Mouse (Mus musculus) gastrocnemius, adult 2 months (tissue): ENCODE measurements at regions not wholly inside any gene's neighbourhood (a gene's known extent, or its start where the extent isn't known, plus 50 kb on each side); places are given as distances from the start of the nearest gene placed in this dataset.
A peak's percentile ranks its signal among the peaks of the same experiment; 100 is the strongest.

Experiments used
- DNase-seq: peaks from one replicate; pipeline ENCODE4 v3.0.0; 2022
- H3K27ac ChIP-seq: fragments of 200-600 bp; 2 replicates; pipeline ENCODE4 v1.8.1; 2022; ENCODE audit warnings: mild to moderate bottlenecking
- H3K4me3 ChIP-seq: fragments of 200-600 bp; 2 replicates; pipeline ENCODE4 v1.8.1; 2022; ENCODE audit warnings: mild to moderate bottlenecking, moderate library complexity
- CTCF ChIP-seq: fragments of 200-600 bp; IDR thresholded peaks from 2 replicates; pipeline ENCODE4 v1.8.1; 2022; ENCODE audit warnings: antibody characterized with exemption, mild to moderate bottlenecking, moderate library complexity
- intact Hi-C: fragments of 180-260 bp; cut with DNase I; formaldehyde crosslinking; loops from one replicate; pipeline ENCODE4 v1.15.1; 2025

DNA sequence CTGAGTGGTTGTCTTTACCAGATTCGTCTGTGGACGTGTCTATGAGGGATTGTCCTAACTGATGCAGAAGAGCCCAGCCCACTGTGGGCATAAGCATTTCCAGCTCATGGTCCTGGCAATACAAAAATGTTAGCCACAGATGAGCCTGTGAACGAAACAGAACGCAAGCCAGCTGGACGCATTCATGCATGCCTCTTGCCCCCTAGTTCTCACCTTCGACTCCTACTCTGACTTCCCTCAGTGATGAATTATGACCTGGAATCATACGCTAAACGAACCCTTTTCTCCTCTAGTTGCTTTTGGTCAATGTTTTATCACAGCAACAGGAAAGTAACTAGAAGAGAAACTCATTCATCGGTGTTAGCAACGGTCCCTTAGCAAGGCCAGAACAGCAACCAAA is 91.2 kb upstream of the 1700016C15Rik start:
- intact Hi-C loops, result no loop called here
- H3K4me3 ChIP-seq, result no peak overlapping the region
- H3K27ac ChIP-seq, result no peak overlapping the region
- TF ChIP-seq CTCF, result no peak
- DNase-seq, result no peak

DNA sequence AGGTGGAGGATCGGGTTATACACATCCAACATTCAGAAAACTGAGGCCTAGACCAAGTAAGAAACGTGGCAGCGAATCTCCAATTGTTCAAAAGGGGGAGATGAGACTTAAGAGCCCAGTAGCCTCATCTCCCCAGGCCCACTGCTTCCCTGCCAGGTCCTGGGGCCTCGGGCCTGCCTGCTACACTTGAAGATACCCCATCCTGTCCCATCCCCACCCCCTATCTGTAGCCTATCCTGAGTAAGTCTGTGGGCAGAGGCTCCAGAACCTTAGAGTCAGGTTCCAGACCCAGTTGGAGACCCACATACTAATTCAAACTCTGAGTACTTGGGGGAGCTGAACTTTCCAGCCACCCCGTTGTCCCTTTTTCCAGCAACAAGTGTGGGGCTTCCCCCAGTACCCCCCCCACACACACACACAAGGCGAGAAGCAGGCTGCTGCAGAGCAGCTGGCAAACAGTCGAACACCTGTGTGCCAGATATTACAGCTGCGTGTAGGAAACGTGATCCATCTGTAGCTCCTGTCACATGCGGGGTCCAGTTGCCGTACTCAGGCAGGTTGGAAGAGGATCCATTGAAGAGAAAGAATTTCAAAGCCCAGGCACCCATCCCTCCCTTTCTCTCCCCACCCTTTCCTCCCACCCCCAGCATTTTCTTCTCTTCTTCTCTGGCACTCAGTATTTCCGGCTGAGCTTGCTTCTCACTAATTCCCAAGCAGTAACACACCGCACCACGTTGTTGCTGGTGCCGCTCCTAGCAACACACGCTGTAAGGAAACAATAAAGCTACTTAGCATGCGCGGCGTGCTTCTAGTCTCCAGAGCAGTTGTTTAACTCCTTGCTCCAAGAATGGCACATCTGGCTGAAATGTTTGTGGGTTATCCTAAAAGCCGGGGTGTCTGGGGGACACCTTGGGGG is 89.4 kb upstream of the 1700016C15Rik start:
- Histone ChIP-seq H3K27ac (no peak overlapping the region; the same call in 1 of the 2 replicates), H3K4me3 (peak overlapping the region; percentile 46)
- no peak for TF ChIP-seq CTCF
- intact Hi-C loops, result loop anchor here (10.0 kb wide), 1 partner anchor 155 kb away; the partner anchor contains the start of gene Adss
- peak; percentile 71 for DNase-seq

DNA sequence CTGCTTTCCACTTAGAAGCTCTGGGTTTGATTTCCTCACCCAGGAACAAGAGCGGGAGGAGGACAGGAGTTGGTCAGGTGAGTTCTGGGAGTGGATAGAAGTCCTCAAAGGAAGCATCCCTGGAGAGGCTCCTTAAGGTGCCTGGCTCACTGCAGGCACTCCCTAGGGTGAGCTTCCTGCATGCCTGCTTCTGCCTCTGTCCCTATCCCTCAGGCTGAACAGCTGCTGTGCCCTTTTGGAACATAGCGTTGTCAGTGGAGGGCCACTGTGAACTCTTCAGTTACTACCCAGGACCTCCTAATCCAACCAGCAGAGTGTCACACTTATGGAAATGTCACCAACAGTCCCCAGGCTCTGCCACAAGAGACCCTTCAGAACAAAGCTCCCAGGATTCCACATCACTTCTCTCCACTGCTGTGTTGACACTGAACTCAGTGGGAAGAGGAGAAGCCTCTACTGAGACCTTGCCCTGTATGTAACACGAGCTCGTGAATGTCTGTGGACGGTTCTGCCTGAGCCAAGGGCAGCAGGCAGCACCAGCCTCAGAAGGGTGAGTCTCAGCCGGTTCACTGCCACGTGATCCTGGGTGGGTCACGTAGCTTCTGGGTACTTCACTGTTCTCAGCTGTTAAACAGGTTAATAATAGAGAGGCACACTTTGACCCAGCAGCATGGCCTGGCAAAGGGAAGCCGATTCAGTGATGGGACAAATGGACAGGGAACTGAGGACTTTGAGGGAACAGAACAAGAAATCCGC is 86.7 kb upstream of the 1700016C15Rik start:
- Histone ChIP-seq H3K27ac (peak overlapping the region; percentile 81), H3K4me3 (no peak overlapping the region)
- intact Hi-C loops, result loop anchor here (2.0 to 10.0 kb wide), 2 partner anchors 152 to 200 kb away; partner anchors contain the start of genes Adss and Zbtb18
- peak; percentile 81 for DNase-seq
- TF ChIP-seq CTCF, result no peak

DNA sequence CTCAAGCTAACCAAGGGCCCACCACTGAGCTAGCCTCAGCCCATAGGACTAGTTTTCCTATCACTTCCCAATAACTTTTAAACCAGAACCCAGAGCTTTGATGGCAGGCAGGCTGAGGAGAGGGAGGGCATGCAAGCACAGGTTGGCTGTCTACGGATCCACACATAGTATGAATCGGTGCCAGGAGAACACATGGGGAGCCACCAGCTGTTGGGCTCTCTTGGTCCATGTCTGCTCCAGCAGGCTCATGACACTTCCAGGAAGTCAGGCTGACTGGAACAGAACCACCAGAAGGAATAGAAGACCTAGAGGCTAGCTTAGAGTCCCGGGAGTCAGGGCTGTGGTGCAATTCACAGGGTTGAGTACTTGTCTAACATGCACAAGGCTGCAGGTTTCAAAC is 86.0 kb upstream of the 1700016C15Rik start:
- TF ChIP-seq CTCF, result no peak
- peak overlapping the region; percentile 81 for H3K27ac ChIP-seq
- peak; percentile 55 for DNase-seq
- intact Hi-C loops, result loop anchor here (2.0 to 10.0 kb wide), 2 partner anchors 151 to 201 kb away; partner anchors contain the start of genes Adss and Zbtb18
- no peak overlapping the region for H3K4me3 ChIP-seq

DNA sequence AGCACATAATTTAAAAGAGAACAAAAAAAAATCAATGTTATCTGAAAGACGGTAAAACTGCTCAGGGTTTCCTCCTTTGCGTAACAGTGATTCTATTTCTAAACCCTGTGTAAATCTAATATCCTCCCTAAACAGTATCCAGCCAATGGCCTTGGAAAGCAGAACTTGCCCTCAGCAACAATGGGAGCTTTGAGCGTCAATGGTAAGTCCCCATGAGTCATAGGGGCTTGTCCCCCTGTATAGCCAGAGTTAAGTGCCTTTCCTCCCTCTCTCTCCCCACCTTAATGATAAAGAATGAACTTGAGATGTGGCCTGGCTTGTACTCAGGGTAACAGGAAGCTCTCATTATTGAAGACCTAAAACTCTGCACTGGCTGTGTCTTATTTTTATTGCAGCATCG is 85.4 kb upstream of the 1700016C15Rik start:
- TF ChIP-seq CTCF, result no peak
- Histone ChIP-seq H3K27ac (no peak overlapping the region; the same call in 1 of the 2 replicates), H3K4me3 (no peak overlapping the region)
- intact Hi-C loops, result loop anchor here (10.0 kb wide), 1 partner anchor 151 kb away; the partner anchor contains the start of gene Adss
- DNase-seq, result no peak

DNA sequence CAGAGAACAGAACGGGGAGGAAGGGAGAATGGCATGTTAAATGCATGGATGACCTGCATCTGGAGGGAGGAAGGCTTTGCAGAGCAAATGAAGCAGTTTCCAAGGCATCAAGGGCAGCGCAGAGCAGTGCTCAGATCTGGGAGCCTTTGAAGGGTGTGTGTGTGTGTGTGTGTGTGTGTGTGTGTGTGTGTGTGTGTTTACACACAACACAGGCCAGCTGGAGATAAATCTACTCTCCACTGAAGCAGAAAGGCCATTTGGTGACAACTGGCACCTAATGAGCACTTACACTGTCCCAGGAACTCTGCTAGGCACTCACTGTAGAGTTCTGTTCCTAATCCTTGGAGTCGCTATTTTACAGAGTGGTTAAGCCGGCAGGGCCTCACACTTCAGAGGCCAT is 84.3 kb upstream of the 1700016C15Rik start:
- no peak for DNase-seq
- no peak overlapping the region for H3K27ac ChIP-seq
- intact Hi-C loops, result loop anchor here (10.0 kb wide), 1 partner anchor 149 kb away; the partner anchor contains the start of gene Adss

DNA sequence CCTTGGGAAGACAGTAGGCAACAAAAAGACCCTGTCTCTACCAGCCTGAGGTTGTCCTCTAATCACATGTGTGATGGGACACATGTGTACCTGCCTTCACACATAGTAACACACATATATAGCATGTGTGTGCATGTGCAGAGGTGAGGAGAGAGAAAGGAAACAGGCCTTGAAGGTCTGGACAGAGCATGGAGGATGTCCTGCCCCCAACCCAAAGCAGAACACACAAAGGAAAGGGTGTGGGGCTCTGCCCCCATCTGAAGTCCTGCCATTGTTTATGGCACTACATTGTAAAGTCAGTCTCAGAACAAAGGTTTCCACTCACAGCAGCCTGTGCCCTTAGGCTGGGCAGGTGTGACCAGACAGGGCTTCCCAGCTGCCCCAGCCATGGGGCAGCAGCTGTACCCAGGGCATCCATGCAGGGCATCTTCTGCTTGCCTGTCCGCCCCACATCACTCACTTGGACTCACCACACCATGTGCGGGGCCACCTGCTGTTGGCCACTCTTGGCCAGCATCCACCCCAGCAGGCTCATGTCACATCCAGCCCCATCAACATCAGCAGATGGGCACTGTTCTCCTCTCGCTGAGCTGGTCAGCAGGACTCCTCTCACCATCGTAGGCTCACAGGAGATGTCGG is 83.6 kb upstream of the 1700016C15Rik start:
- H3K4me3 ChIP-seq, result no peak overlapping the region
- no peak overlapping the region for H3K27ac ChIP-seq
- intact Hi-C loops, result loop anchor here (10.0 kb wide), 1 partner anchor 149 kb away; the partner anchor contains the start of gene Adss
- TF ChIP-seq CTCF, result no peak
- DNase-seq, result no peak

More for the DNA sequence above, 84.3 kb upstream of the 1700016C15Rik start:
- no peak overlapping the region for H3K4me3 ChIP-seq
- no peak for TF ChIP-seq CTCF

DNA sequence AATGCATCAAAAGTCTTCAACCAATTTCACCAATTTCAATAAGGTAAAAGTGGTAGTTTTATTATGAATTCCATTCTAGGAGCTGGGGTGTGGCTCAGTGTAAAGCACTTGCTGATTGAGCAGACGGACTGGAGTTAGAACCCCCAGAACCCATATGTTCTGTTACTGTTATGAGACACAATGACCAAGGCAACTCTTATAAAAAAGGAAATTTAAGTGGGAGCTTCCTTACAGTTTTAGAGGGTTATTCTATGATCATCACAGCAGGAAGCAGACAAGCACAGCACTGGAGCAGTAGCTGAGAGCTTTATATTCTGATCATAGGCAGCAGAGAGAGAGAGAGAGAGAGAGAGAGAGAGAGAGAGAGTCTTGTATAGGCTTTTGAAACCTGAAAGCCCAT is 81.7 kb upstream of the 1700016C15Rik start:
- Histone ChIP-seq H3K4me3 (no peak overlapping the region), H3K27ac (no peak overlapping the region)
- no peak for DNase-seq
- TF ChIP-seq CTCF, result no peak
- intact Hi-C loops, result loop anchor here (10.0 kb wide), 1 partner anchor 147 kb away; the partner anchor contains the start of gene Adss

DNA sequence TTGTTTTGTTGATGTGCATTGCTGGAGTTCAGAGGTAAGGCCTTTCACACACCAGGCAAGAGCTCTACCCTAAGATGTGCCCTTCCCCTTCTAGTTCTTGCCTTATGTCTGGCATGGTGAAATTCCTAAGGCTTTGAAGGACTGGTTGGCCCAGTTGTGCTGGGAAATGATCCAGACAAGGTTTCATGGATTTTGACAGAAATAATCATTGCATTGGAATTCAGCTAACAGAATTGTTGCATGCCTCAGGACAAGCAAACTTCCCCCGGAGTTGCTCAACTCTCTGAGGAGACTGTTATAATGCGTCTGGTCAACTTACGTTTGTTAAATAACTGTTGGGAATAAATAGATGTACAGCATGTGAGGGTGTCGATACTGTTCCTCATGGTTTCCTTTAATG is 80.6 kb upstream of the 1700016C15Rik start:
- intact Hi-C loops, result loop anchor here (10.0 kb wide), 1 partner anchor 146 kb away; the partner anchor contains the start of gene Adss
- no peak overlapping the region for H3K4me3 ChIP-seq
- no peak overlapping the region for H3K27ac ChIP-seq
- no peak for TF ChIP-seq CTCF
- no peak for DNase-seq

DNA sequence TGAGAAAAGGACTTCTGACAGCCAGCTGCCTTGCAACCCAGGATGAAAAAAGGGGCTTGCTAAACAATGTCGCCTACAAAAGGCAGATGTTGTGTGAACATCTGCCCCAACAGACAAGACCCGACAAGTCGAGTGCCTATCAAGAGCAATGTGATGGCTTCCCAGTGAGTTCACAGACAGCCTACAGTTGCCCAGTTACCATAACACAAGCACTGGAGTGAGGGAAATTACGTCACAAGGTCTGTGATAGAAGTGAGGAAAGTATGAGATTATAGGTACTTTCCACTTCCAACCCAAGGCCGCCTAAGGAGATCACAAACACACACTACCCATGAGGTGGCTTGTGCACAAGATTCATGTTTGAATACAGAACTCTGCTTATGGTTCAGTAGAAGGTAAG is 78.4 kb upstream of the 1700016C15Rik start:
- Histone ChIP-seq H3K4me3 (no peak overlapping the region), H3K27ac (no peak overlapping the region)
- DNase-seq, result no peak
- no peak for TF ChIP-seq CTCF
- intact Hi-C loops, result no loop called here

DNA sequence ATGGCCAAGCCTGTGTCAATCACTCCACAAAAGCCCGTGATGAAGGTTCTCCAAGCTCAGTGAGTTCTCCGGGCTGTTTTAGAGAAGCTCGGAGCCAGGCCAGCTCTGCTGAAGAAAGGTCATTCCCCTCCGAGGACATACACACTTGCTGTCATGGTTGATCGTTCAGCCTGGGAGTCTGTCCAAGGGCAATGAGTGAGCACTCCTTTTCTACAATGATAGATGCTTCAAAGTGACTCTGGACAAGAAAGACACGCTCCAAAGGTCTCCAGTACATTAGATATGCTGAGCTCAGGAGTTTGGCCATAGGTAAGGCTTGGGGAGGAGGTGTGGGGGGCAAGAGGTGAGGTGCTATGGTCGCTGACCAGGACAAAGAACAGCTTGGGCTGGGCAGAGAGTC is 66.5 kb upstream of the 1700016C15Rik start:
- DNase-seq, result no peak
- intact Hi-C loops, result no loop called here
- Histone ChIP-seq H3K27ac (no peak overlapping the region), H3K4me3 (no peak overlapping the region)
- no peak for TF ChIP-seq CTCF
